Mouse (Mus musculus): ENCODE results near the gene Tmem201. TPM values are rescaled to one million over a fixed set of nuclear protein-coding genes. Genes with fewer than 3 reads are reported as not detected.

Tmem201 gene
- polyA plus RNA-seq, 1 experiment from 2014 or later = 43.9 TPM

DNA sequence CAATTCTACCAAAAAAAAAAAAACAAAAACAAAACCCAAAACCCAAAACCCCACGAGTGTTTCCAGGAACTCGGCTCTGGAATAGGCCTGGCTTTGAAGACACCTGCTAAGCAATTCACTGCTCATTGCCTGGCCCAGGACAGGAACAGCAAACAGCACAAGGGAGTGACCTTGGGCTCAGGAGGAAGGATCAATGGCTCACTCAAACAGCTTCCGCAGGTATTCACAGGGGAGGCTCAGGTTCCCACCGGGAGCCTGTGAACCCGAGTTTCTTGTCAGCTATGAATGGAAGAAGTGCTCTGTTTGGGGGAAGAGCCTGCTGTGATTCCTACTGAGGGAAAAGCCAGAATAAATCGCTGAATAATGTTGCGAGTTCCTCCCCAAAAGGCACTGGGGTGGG lies 54.0 kb downstream of the Tmem201 start:
- no peak overlapping the region for H3K4me3 ChIP-seq (ENCODE audit: low read length)
- H3K27ac ChIP-seq (ENCODE audit: low read depth, low read length) = no peak overlapping the region
- no peak for ATAC-seq
- no peaks in the 10 kb centered on the region for H3K27me3 ChIP-seq (replicated peaks; ENCODE audit: control insufficient read depth, insufficient read depth, low read length)
- H3K4me1 ChIP-seq (ENCODE audit: control insufficient read depth, insufficient read depth, low read depth, low read length) = no peaks in the 10 kb centered on the region
- H3K9ac ChIP-seq (ENCODE audit: low read depth, low read length) = no peak overlapping the region
- H3K4me2 ChIP-seq (ENCODE audit: low read length) = no peak overlapping the region
- H3K36me3 ChIP-seq (ENCODE audit: control insufficient read depth, insufficient read depth, low read length) = no peaks in the 10 kb centered on the region
- WGBS = 17% methylated on average over 7 of the region's 7 CpGs
- no peaks in the 10 kb centered on the region for H3K9me3 ChIP-seq (ENCODE audit: control insufficient read depth, low read length)

DNA sequence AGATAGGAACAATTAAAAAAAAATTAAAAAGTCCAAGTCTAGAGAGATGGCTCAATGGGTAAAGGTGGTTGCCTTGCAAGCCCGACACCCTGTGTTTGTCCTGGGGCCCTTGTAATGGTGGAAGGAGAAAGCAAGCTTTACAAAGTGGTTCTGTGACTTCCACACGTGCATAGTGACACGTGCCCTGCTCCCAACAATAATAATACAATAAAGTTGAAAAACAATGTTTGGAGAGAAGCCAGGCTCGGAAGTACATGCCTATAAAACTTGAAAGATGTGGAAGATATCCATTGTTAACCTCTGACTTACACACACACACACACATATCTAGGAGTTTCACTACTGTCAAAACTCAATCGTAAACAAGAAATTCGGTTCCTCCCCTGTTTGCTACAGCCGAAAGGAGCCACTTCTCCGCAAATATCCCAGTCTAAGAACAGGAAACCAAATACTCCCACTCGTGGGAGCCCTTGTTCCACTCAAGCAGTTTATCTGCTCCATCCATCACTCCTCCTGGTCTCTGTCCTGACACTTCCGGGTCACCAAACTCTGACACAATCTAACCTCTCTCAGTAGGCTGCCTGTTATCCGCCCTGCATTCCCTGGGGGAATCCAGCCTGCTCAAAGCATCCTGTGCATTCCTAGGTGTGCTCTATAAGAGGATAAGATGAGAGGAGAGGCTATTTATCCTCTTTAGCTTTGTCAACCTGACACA lies 58.6 kb downstream of the Tmem201 start:
- H3K9me3 ChIP-seq (ENCODE audit: control insufficient read depth, low read length) = no peaks in the 10 kb centered on the region
- 74% methylated on average over 11 of the region's 11 CpGs for WGBS

GRCm38 (mm10) chr4:149678006-149678405 lies 59.8 kb downstream of the Tmem201 start:
- Histone ChIP-seq H3K27ac (ENCODE audit: low read depth, low read length) (no peak overlapping the region), H3K4me2 (ENCODE audit: low read length) (no peak overlapping the region), H3K27me3 (replicated peaks; ENCODE audit: control insufficient read depth, insufficient read depth, low read length) (no peaks in the 10 kb centered on the region), H3K9ac (ENCODE audit: low read depth, low read length) (no peak overlapping the region), H3K36me3 (ENCODE audit: control insufficient read depth, insufficient read depth, low read length) (peaks cover 4% of the 10 kb centered on the region; the same call in 1 of the 2 replicates), H3K4me3 (ENCODE audit: low read length) (no peak overlapping the region), H3K4me1 (ENCODE audit: control insufficient read depth, insufficient read depth, low read depth, low read length) (no peaks in the 10 kb centered on the region; the same call in 1 of the 2 replicates), H3K9me3 (ENCODE audit: control insufficient read depth, low read length) (no peaks in the 10 kb centered on the region)
- 36% methylated on average over 1 of the region's 1 CpGs for WGBS
- no peak for ATAC-seq

More for the DNA sequence above, 58.6 kb downstream of the Tmem201 start:
- Histone ChIP-seq H3K27me3 (replicated peaks; ENCODE audit: control insufficient read depth, insufficient read depth, low read length) (no peaks in the 10 kb centered on the region), H3K36me3 (ENCODE audit: control insufficient read depth, insufficient read depth, low read length) (no peaks in the 10 kb centered on the region), H3K4me2 (ENCODE audit: low read length) (no peak overlapping the region), H3K4me1 (ENCODE audit: control insufficient read depth, insufficient read depth, low read depth, low read length) (no peaks in the 10 kb centered on the region; the same call in 1 of the 2 replicates), H3K4me3 (ENCODE audit: low read length) (no peak overlapping the region), H3K27ac (ENCODE audit: low read depth, low read length) (no peak overlapping the region), H3K9ac (ENCODE audit: low read depth, low read length) (no peak overlapping the region)
- ATAC-seq = no peak

DNA sequence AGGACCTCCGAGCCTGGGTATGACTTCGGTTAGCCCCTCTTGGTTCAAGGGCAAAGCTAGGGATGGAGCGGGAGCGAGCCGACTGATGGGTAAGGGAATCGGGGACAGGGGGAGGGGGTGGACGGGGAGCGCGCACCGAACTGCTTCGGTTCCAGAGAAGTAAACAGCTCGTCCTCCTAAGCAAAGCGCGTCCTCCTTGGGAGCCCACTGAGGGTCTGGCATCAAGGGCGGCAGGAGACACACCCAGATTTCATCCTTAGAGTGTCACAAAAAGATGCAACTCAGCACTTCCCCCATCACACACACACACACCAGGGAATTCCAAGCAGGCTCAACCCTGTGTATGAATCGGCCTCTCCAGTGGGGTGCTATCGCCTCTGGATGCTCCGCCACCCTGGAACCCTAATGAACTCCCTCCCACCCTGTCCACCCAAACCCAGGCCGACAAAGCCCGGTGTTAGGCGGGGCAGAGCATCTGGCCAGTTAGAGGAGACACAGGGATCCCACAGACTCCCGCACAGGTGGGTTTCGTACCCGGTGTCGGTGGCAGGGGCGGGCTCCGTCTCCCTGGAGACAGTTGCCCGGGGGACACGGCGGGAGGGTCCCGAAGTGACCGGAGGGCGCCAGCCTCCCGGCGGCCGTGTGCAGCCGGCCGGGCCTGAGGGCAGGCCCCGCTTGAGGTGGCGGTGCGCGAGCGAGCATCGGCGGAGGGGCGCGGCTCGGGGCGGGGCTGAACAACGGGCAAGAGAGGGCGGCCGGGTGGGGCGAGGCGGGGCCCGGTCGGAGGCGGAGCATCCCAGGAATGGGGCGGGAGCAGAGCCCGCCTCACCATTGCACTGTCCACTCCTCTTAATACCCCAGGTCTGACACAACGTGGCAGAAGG lies 62.2 kb downstream of the Tmem201 start:
- peak overlapping the region; percentile 76 for H3K4me2 ChIP-seq (ENCODE audit: low read length)
- peak; percentile 94 for ATAC-seq
- peaks cover 11% of the 10 kb centered on the region for H3K36me3 ChIP-seq (ENCODE audit: control insufficient read depth, insufficient read depth, low read length)
- WGBS = under 1% methylated on average over 59 of the region's 60 CpGs
- H3K4me1 ChIP-seq (ENCODE audit: control insufficient read depth, insufficient read depth, low read depth, low read length) = no peaks in the 10 kb centered on the region; the same call in 1 of the 2 replicates
- H3K4me3 ChIP-seq (ENCODE audit: low read length) = peak overlapping the region; percentile 64
- no peaks in the 10 kb centered on the region for H3K9me3 ChIP-seq (ENCODE audit: control insufficient read depth, low read length)
- peak overlapping the region; percentile 84 for H3K9ac ChIP-seq (ENCODE audit: low read depth, low read length)
- no peaks in the 10 kb centered on the region for H3K27me3 ChIP-seq (replicated peaks; ENCODE audit: control insufficient read depth, insufficient read depth, low read length)
- peak overlapping the region; percentile 81 for H3K27ac ChIP-seq (ENCODE audit: low read depth, low read length)

DNA sequence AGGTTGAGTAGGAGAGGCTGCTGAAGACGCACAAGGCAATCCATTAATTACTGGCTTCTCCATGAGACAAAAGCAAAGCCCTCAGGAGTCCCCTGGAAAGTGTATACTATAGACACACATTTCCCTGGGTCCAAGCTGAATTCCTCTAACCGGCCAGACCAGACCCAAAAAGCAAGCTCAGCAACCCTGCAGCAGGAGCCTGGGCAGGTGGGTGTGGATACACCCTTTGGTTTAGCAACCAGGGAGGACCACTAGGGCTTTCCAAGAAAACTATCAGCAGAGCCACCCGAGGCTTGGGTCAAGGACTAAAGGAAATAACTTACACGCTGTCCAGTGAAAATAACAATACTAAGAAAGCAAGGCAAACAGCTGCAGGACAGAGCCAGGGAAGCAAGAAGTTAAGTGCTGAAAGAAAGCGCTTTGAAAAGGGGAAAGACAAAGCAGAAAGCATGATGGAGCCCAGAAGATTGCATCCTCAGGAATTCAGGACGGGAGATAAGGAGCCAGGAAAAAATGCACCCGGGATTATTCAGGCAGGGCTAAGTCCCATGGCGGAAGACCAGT lies 62.9 kb downstream of the Tmem201 start:
- H3K27me3 ChIP-seq (replicated peaks; ENCODE audit: control insufficient read depth, insufficient read depth, low read length) = no peaks in the 10 kb centered on the region
- H3K9me3 ChIP-seq (ENCODE audit: control insufficient read depth, low read length) = no peaks in the 10 kb centered on the region
- H3K36me3 ChIP-seq (ENCODE audit: control insufficient read depth, insufficient read depth, low read length) = peaks cover 11% of the 10 kb centered on the region
- peak overlapping the region; percentile 84 for H3K9ac ChIP-seq (ENCODE audit: low read depth, low read length)
- H3K4me3 ChIP-seq (ENCODE audit: low read length) = peak overlapping the region; percentile 64
- H3K27ac ChIP-seq (ENCODE audit: low read depth, low read length) = peak overlapping the region; percentile 81
- ATAC-seq = no peak
- 8% methylated on average over 8 of the region's 8 CpGs for WGBS
- H3K4me2 ChIP-seq (ENCODE audit: low read length) = peak overlapping the region; percentile 76
- no peaks in the 10 kb centered on the region; the same call in 1 of the 2 replicates for H3K4me1 ChIP-seq (ENCODE audit: control insufficient read depth, insufficient read depth, low read depth, low read length)

- H3K27me3 ChIP-seq (replicated peaks; ENCODE audit: control insufficient read depth, insufficient read depth, low read length) = no peaks in the 10 kb centered on the region
- no peaks in the 10 kb centered on the region for H3K9me3 ChIP-seq (ENCODE audit: control insufficient read depth, low read length)
- H3K9ac ChIP-seq (ENCODE audit: low read depth, low read length) = no peak overlapping the region
- no peak overlapping the region for H3K4me3 ChIP-seq (ENCODE audit: low read length)
- peaks cover 11% of the 10 kb centered on the region for H3K36me3 ChIP-seq (ENCODE audit: control insufficient read depth, insufficient read depth, low read length)
- no peak for ATAC-seq
- H3K27ac ChIP-seq (ENCODE audit: low read depth, low read length) = no peak overlapping the region
- H3K4me2 ChIP-seq (ENCODE audit: low read length) = no peak overlapping the region
- WGBS = 93% methylated on average over 5 of the region's 5 CpGs
- no peaks in the 10 kb centered on the region; the same call in 1 of the 2 replicates for H3K4me1 ChIP-seq (ENCODE audit: control insufficient read depth, insufficient read depth, low read depth, low read length)
Observed at GRCm38 (mm10) chr4:149672747-149673146, 65.1 kb downstream of the Tmem201 start.

GRCm38 (mm10) chr4:149671175-149671574 lies 66.7 kb downstream of the Tmem201 start:
- H3K9ac ChIP-seq (ENCODE audit: low read depth, low read length) = no peak overlapping the region
- H3K4me2 ChIP-seq (ENCODE audit: low read length) = no peak overlapping the region
- H3K36me3 ChIP-seq (ENCODE audit: control insufficient read depth, insufficient read depth, low read length) = peaks cover 11% of the 10 kb centered on the region
- no peaks in the 10 kb centered on the region for H3K27me3 ChIP-seq (replicated peaks; ENCODE audit: control insufficient read depth, insufficient read depth, low read length)
- H3K27ac ChIP-seq (ENCODE audit: low read depth, low read length) = no peak overlapping the region
- WGBS = 96% methylated on average over 6 of the region's 6 CpGs
- no peaks in the 10 kb centered on the region for H3K9me3 ChIP-seq (ENCODE audit: control insufficient read depth, low read length)
- H3K4me3 ChIP-seq (ENCODE audit: low read length) = no peak overlapping the region
- no peak for ATAC-seq
- H3K4me1 ChIP-seq (ENCODE audit: control insufficient read depth, insufficient read depth, low read depth, low read length) = no peaks in the 10 kb centered on the region; the same call in 1 of the 2 replicates

GRCm38 (mm10) chr4:149665692-149666090 lies 72.2 kb downstream of the Tmem201 start:
- no peak for ATAC-seq
- no peak overlapping the region for H3K4me2 ChIP-seq (ENCODE audit: low read length)
- no peaks in the 10 kb centered on the region for H3K27me3 ChIP-seq (replicated peaks; ENCODE audit: control insufficient read depth, insufficient read depth, low read length)
- H3K4me1 ChIP-seq (ENCODE audit: control insufficient read depth, insufficient read depth, low read depth, low read length) = no peaks in the 10 kb centered on the region
- no peak overlapping the region for H3K4me3 ChIP-seq (ENCODE audit: low read length)
- WGBS = 87% methylated on average over 6 of the region's 6 CpGs
- peaks cover 7% of the 10 kb centered on the region for H3K36me3 ChIP-seq (ENCODE audit: control insufficient read depth, insufficient read depth, low read length)
- no peak overlapping the region for H3K27ac ChIP-seq (ENCODE audit: low read depth, low read length)
- H3K9me3 ChIP-seq (ENCODE audit: control insufficient read depth, low read length) = no peaks in the 10 kb centered on the region
- no peak overlapping the region for H3K9ac ChIP-seq (ENCODE audit: low read depth, low read length)
